Mouse (Mus musculus): ENCODE measurements around the gene Ap1g1. TPM values are rescaled to one million over a fixed set of nuclear protein-coding genes. Genes with fewer than 3 reads are reported as not detected.

Ap1g1 gene
- polyA plus RNA-seq, 1 experiment: 72.0 TPM

- H3K4me1 ChIP-seq (ENCODE audit: control insufficient read depth, insufficient read depth, low read length): peaks cover 18% of the 10 kb centered on the region
- DNase-seq: no peak
- H3K27ac ChIP-seq (ENCODE audit: insufficient read depth, low read depth, low read length): peak overlapping the region; percentile 52; the same call in 1 of the 2 replicates
- no peaks in the 10 kb centered on the region for H3K27me3 ChIP-seq (replicated peaks; ENCODE audit: control insufficient read depth, insufficient read depth, low read length)
- WGBS: 16% methylated on average over 1 of the region's 1 CpGs
- H3K36me3 ChIP-seq (ENCODE audit: control insufficient read depth, insufficient read depth, low read length): no peaks in the 10 kb centered on the region; the same call in 1 of the 2 replicates
- no peak overlapping the region for H3K4me3 ChIP-seq (ENCODE audit: insufficient read depth, low read depth, low read length)
- TF ChIP-seq POLR2A (IDR thresholded peaks at IDR 0.05; ENCODE audit: low read depth, low read length): no peak
- TF ChIP-seq CTCF (conservative IDR thresholded peaks at IDR 0.05; ENCODE audit: insufficient read depth, insufficient read length, low read depth, low read length): no peak
Measured at GRCm38 (mm10) chr8:109817933-109818332, 39.6 kb downstream of the Ap1g1 start.

- whole genome bisulfite sequencing: 38% methylated on average over 2 of the region's 2 CpGs
Measured at GRCm38 (mm10) chr8:109823561-109823960, 45.2 kb downstream of the Ap1g1 start.

GRCm38 (mm10) chr8:109839822-109840221 lies 61.5 kb downstream of the Ap1g1 start:
- no peaks in the 10 kb centered on the region for H3K27me3 ChIP-seq (replicated peaks; ENCODE audit: control insufficient read depth, insufficient read depth, low read length)
- WGBS: 98% methylated on average over 2 of the region's 2 CpGs
- DNase-seq: no peak
- no peaks in the 10 kb centered on the region for H3K4me1 ChIP-seq (ENCODE audit: control insufficient read depth, insufficient read depth, low read length)
- no peak overlapping the region for H3K27ac ChIP-seq (ENCODE audit: insufficient read depth, low read depth, low read length)
- peaks cover 5% of the 10 kb centered on the region for H3K36me3 ChIP-seq (ENCODE audit: control insufficient read depth, insufficient read depth, low read length)
- no peak overlapping the region for H3K4me3 ChIP-seq (ENCODE audit: insufficient read depth, low read depth, low read length)
- TF ChIP-seq POLR2A (IDR thresholded peaks at IDR 0.05; ENCODE audit: low read depth, low read length) (no peak), CTCF (conservative IDR thresholded peaks at IDR 0.05; ENCODE audit: insufficient read depth, insufficient read length, low read depth, low read length) (no peak)

More at GRCm38 (mm10) chr8:109823561-109823960, 45.2 kb downstream of the Ap1g1 start:
- no peak overlapping the region for H3K4me3 ChIP-seq (ENCODE audit: insufficient read depth, low read depth, low read length)
- DNase-seq: peak; percentile 82
- H3K27ac ChIP-seq (ENCODE audit: insufficient read depth, low read depth, low read length): peak overlapping the region; percentile 89
- H3K4me1 ChIP-seq (ENCODE audit: control insufficient read depth, insufficient read depth, low read length): peaks cover 23% of the 10 kb centered on the region
- peaks cover 5% of the 10 kb centered on the region; the same call in 1 of the 2 replicates for H3K36me3 ChIP-seq (ENCODE audit: control insufficient read depth, insufficient read depth, low read length)
- no peaks in the 10 kb centered on the region for H3K27me3 ChIP-seq (replicated peaks; ENCODE audit: control insufficient read depth, insufficient read depth, low read length)
- peak; percentile 32; the same call in 1 of the 2 replicates for TF ChIP-seq CTCF (conservative IDR thresholded peaks at IDR 0.05; ENCODE audit: insufficient read depth, insufficient read length, low read depth, low read length)
- TF ChIP-seq POLR2A (IDR thresholded peaks at IDR 0.05; ENCODE audit: low read depth, low read length): no peak

- H3K27me3 ChIP-seq (replicated peaks; ENCODE audit: control insufficient read depth, insufficient read depth, low read length): no peaks in the 10 kb centered on the region
- no peak overlapping the region for H3K4me3 ChIP-seq (ENCODE audit: insufficient read depth, low read depth, low read length)
- no peak overlapping the region for H3K27ac ChIP-seq (ENCODE audit: insufficient read depth, low read depth, low read length)
- H3K36me3 ChIP-seq (ENCODE audit: control insufficient read depth, insufficient read depth, low read length): peaks cover 11% of the 10 kb centered on the region
- TF ChIP-seq CTCF (conservative IDR thresholded peaks at IDR 0.05; ENCODE audit: insufficient read depth, insufficient read length, low read depth, low read length): no peak
- no peak for TF ChIP-seq POLR2A (IDR thresholded peaks at IDR 0.05; ENCODE audit: low read depth, low read length)
- no peak for DNase-seq
- WGBS: 69% methylated on average over 1 of the region's 1 CpGs
- H3K4me1 ChIP-seq (ENCODE audit: control insufficient read depth, insufficient read depth, low read length): no peaks in the 10 kb centered on the region
Measured at GRCm38 (mm10) chr8:109842468-109842867, 64.1 kb downstream of the Ap1g1 start.

- H3K27me3 ChIP-seq (replicated peaks; ENCODE audit: control insufficient read depth, insufficient read depth, low read length): no peaks in the 10 kb centered on the region
- TF ChIP-seq CTCF (conservative IDR thresholded peaks at IDR 0.05; ENCODE audit: insufficient read depth, insufficient read length, low read depth, low read length) (no peak), POLR2A (IDR thresholded peaks at IDR 0.05; ENCODE audit: low read depth, low read length) (no peak)
- H3K4me1 ChIP-seq (ENCODE audit: control insufficient read depth, insufficient read depth, low read length): no peaks in the 10 kb centered on the region
- H3K4me3 ChIP-seq (ENCODE audit: insufficient read depth, low read depth, low read length): no peak overlapping the region
- H3K36me3 ChIP-seq (ENCODE audit: control insufficient read depth, insufficient read depth, low read length): peaks cover 15% of the 10 kb centered on the region
- no peak overlapping the region for H3K27ac ChIP-seq (ENCODE audit: insufficient read depth, low read depth, low read length)
- no peak for DNase-seq
- WGBS: 70% methylated on average over 2 of the region's 2 CpGs
Measured at GRCm38 (mm10) chr8:109847866-109848265, 69.5 kb downstream of the Ap1g1 start.

GRCm38 (mm10) chr8:109848981-109849380 lies 70.6 kb downstream of the Ap1g1 start:
- 74% methylated on average over 3 of the region's 3 CpGs for WGBS
- Histone ChIP-seq H3K27ac (ENCODE audit: insufficient read depth, low read depth, low read length) (no peak overlapping the region), H3K36me3 (ENCODE audit: control insufficient read depth, insufficient read depth, low read length) (peaks cover 13% of the 10 kb centered on the region), H3K4me3 (ENCODE audit: insufficient read depth, low read depth, low read length) (no peak overlapping the region), H3K4me1 (ENCODE audit: control insufficient read depth, insufficient read depth, low read length) (no peaks in the 10 kb centered on the region), H3K27me3 (replicated peaks; ENCODE audit: control insufficient read depth, insufficient read depth, low read length) (no peaks in the 10 kb centered on the region)
- TF ChIP-seq CTCF (conservative IDR thresholded peaks at IDR 0.05; ENCODE audit: insufficient read depth, insufficient read length, low read depth, low read length): no peak
- DNase-seq: no peak

GRCm38 (mm10) chr8:109853423-109853822 lies 75.1 kb downstream of the Ap1g1 start:
- Histone ChIP-seq H3K27ac (ENCODE audit: insufficient read depth, low read depth, low read length) (no peak overlapping the region), H3K4me3 (ENCODE audit: insufficient read depth, low read depth, low read length) (no peak overlapping the region), H3K36me3 (ENCODE audit: control insufficient read depth, insufficient read depth, low read length) (peaks cover 8% of the 10 kb centered on the region), H3K4me1 (ENCODE audit: control insufficient read depth, insufficient read depth, low read length) (no peaks in the 10 kb centered on the region), H3K27me3 (replicated peaks; ENCODE audit: control insufficient read depth, insufficient read depth, low read length) (no peaks in the 10 kb centered on the region)
- 32% methylated on average over 6 of the region's 6 CpGs for WGBS
- peak; percentile 80 for DNase-seq
- TF ChIP-seq POLR2A (IDR thresholded peaks at IDR 0.05; ENCODE audit: low read depth, low read length): no peak
- TF ChIP-seq CTCF (conservative IDR thresholded peaks at IDR 0.05; ENCODE audit: insufficient read depth, insufficient read length, low read depth, low read length): peak; percentile 93

Measured in kidney, adult 2 months (tissue).